Mouse (Mus musculus) ES-E14 (cell line): ENCODE data around the gene Fbxo46. TPM values are rescaled to one million over a fixed set of nuclear protein-coding genes. Genes with fewer than 3 reads are reported as not detected.
A peak's percentile ranks its signal among the peaks of the same experiment; 100 is the strongest.

Source experiments
- DNase-seq: peaks from one replicate; pipeline ENCODE4 v3.0.0-alpha.2; 2013; ENCODE audit warnings: low read depth, low spot score
- H3K27ac ChIP-seq: 2 replicates; pipeline ENCODE4 v1.5.1; 2012; ENCODE audit warnings: low read depth, mild to moderate bottlenecking, low read length, moderate library complexity, mixed read lengths; ENCODE audit not compliant: poor library complexity, insufficient read depth, severe bottlenecking
- H3K36me3 ChIP-seq: 2 replicates; pipeline ENCODE4 v1.6.1; 2012; ENCODE audit warnings: mild to moderate bottlenecking, low read length, moderate library complexity, mixed read lengths; ENCODE audit not compliant: control insufficient read depth, poor library complexity, insufficient read depth, severe bottlenecking
- H3K4me1 ChIP-seq, 2 experiments: fragments of 150-350 bp in 1 of 2; sonication (generic) in 1 of 2; 2 replicates each; pipeline ENCODE4 v1.6.1; 2012; ENCODE audit warnings: low read length in 2 of 2, mild to moderate bottlenecking in 1 of 2, mixed read lengths in 1 of 2; ENCODE audit not compliant: control insufficient read depth in 2 of 2, insufficient read depth in 2 of 2, poor library complexity in 1 of 2
- H3K4me3 ChIP-seq, 2 experiments: fragments of 150-350 bp in 1 of 2; sonication (generic) in 1 of 2; 2 replicates each; pipeline ENCODE4 v1.5.1; 2012; ENCODE audit warnings: low read length in 2 of 2, low read depth in 1 of 2, mild to moderate bottlenecking in 1 of 2, mixed read lengths in 1 of 2; ENCODE audit not compliant: insufficient read depth in 1 of 2, poor library complexity in 1 of 2, severe bottlenecking in 1 of 2
- H3K9ac ChIP-seq: 2 replicates; pipeline ENCODE4 v1.6.1; 2012; ENCODE audit warnings: low read depth, mild to moderate bottlenecking, low read length, mixed read lengths; ENCODE audit not compliant: poor library complexity, insufficient read depth, severe bottlenecking
- H3K9me3 ChIP-seq: fragments of 150-350 bp; sonication (generic); 2 replicates; pipeline ENCODE4 v1.6.1; 2012; ENCODE audit warnings: low read depth, mild to moderate bottlenecking, low read length; ENCODE audit not compliant: control insufficient read depth, insufficient read depth
- CHD2 ChIP-seq: IDR thresholded peaks from 2 replicates; pipeline ENCODE4 v1.6.1; 2014; ENCODE audit warnings: mild to moderate bottlenecking, low read depth, low read length, inconsistent platforms
- HCFC1 ChIP-seq: IDR thresholded peaks from 2 replicates; pipeline ENCODE4 v1.6.1; 2012; ENCODE audit warnings: low read length, inconsistent platforms, borderline replicate concordance; ENCODE audit not compliant: insufficient read depth
- MAFK ChIP-seq: IDR thresholded peaks from 2 replicates; pipeline ENCODE4 v1.6.1; 2014; ENCODE audit warnings: mild to moderate bottlenecking, low read depth, low read length, inconsistent platforms; ENCODE audit not compliant: insufficient read depth
- ZC3H11A ChIP-seq: IDR thresholded peaks from 2 replicates; pipeline ENCODE4 v1.6.1; 2012; ENCODE audit warnings: low read depth, mild to moderate bottlenecking, inconsistent platforms, low read length, borderline replicate concordance
- ZNF384 ChIP-seq: IDR thresholded peaks from 2 replicates; pipeline ENCODE4 v1.6.1; 2012; ENCODE audit warnings: low read depth, low read length, inconsistent platforms
- in situ Hi-C, 2 experiments: fragments of 600-800 bp; cut with MboI; formaldehyde crosslinking; loops; one replicate each; pipeline ENCODE4 v1.15.1; 2025; ENCODE audit warnings: low sequenced_read_pairs in 2 of 2, inconsistent platforms in 1 of 2; ENCODE audit not compliant: unreplicated experiment in 2 of 2
- total RNA-seq: library from RNA; depleted of rRNA; stranded (reverse); fragments of 300-350 nt; gene quantifications from 2 replicates; pipeline ENCODE4 v1.2.3, GENCODE M21; 2012

Fbxo46 gene
- total RNA-seq, 1 experiment = 19.5 TPM

DNA sequence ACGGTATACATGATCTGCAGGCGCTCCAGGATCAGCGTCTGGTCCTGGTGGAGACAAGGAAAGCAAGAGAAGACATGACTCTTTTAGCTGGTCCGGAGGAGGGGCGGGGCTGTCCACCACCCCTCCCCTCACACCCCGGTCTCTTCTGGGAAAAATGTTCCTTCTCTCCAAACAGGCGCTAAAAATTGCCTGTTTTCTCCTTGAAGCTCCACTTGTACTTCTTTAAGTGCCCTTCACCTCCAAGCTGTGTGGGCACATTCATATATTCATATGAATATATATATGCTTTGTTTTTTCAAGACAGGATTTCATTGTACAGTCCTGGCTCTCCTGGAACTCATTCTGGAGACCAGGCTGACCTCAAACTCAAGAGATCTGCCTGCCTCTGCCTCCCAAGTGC is 43.3 kb downstream of the Fbxo46 start:
- H3K4me1 ChIP-seq = peaks cover 2 to 17% of the 10 kb centered on the region in 2 experiments; a peak in 3 of 4 replicates
- no peak overlapping the region for H3K9ac ChIP-seq
- in situ Hi-C loops = no loop called here
- no peak overlapping the region for H3K4me3 ChIP-seq
- no peak overlapping the region for H3K27ac ChIP-seq
- DNase-seq = no peak
- no peaks in the 10 kb centered on the region for H3K9me3 ChIP-seq
- TF ChIP-seq CHD2 = no peak
- TF ChIP-seq HCFC1 = no peak
- no peak for TF ChIP-seq ZNF384
- no peaks in the 10 kb centered on the region for H3K36me3 ChIP-seq

- peaks cover 2 to 17% of the 10 kb centered on the region in 2 experiments; a peak in 2 of 4 replicates for H3K4me1 ChIP-seq
- no peak for TF ChIP-seq ZC3H11A
- TF ChIP-seq MAFK = no peak
- no peak overlapping the region for H3K27ac ChIP-seq
- H3K9me3 ChIP-seq = no peaks in the 10 kb centered on the region
- H3K9ac ChIP-seq = no peak overlapping the region
- DNase-seq = no peak
- H3K36me3 ChIP-seq = no peaks in the 10 kb centered on the region
- in situ Hi-C loops = no loop called here
- H3K4me3 ChIP-seq = peak overlapping the region in 1 of 2 experiments; percentile 41; a peak in 1 of 4 replicates
These were observed 44.1 kb downstream of the Fbxo46 start for GRCm38 (mm10) chr7:19163752-19164151.

GRCm38 (mm10) chr7:19164189-19164588 is 44.5 kb downstream of the Fbxo46 start:
- in situ Hi-C loops = no loop called here
- H3K9ac ChIP-seq = no peak overlapping the region
- H3K4me3 ChIP-seq = peak overlapping the region in 1 of 2 experiments; percentile 41; a peak in 2 of 4 replicates
- TF ChIP-seq ZNF384 (no peak), MAFK (no peak), ZC3H11A (no peak), CHD2 (no peak), HCFC1 (no peak)
- DNase-seq = peak; percentile 92
- H3K9me3 ChIP-seq = no peaks in the 10 kb centered on the region
- H3K36me3 ChIP-seq = no peaks in the 10 kb centered on the region
- no peak overlapping the region for H3K27ac ChIP-seq
- peaks cover 2 to 17% of the 10 kb centered on the region in 2 experiments; a peak in 2 of 4 replicates for H3K4me1 ChIP-seq

DNA sequence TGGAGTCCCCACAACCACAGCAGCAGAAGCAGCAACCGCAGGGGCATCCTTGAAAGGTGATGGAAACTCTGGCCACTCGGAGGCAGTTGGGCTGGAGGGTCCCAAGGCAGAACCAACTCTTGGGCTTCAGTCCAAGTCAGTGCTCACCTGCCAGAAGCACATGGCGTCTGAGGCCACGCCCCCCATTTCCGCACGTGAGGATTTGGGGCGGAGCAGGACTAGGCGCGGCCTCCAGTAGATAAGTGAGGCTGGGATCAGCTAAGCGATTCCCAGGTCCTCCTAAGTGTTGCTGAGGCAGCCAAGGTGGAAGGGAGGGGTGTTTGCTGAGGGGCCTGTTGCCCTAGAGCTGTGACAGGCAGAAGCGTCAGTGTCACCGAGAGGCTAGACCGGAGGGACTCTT is 45.3 kb downstream of the Fbxo46 start:
- TF ChIP-seq HCFC1 = no peak
- TF ChIP-seq ZNF384 = no peak
- no peak for TF ChIP-seq CHD2
- TF ChIP-seq MAFK = no peak
- H3K9ac ChIP-seq = no peak overlapping the region
- peak overlapping the region in 1 of 2 experiments; percentile 2; a peak in 1 of 4 replicates for H3K4me3 ChIP-seq
- in situ Hi-C loops = no loop called here
- peaks cover 2 to 11% of the 10 kb centered on the region in 2 experiments; a peak in 2 of 4 replicates for H3K4me1 ChIP-seq
- no peaks in the 10 kb centered on the region for H3K9me3 ChIP-seq
- H3K27ac ChIP-seq = no peak overlapping the region
- DNase-seq = peak; percentile 67
- H3K36me3 ChIP-seq = no peaks in the 10 kb centered on the region

DNA sequence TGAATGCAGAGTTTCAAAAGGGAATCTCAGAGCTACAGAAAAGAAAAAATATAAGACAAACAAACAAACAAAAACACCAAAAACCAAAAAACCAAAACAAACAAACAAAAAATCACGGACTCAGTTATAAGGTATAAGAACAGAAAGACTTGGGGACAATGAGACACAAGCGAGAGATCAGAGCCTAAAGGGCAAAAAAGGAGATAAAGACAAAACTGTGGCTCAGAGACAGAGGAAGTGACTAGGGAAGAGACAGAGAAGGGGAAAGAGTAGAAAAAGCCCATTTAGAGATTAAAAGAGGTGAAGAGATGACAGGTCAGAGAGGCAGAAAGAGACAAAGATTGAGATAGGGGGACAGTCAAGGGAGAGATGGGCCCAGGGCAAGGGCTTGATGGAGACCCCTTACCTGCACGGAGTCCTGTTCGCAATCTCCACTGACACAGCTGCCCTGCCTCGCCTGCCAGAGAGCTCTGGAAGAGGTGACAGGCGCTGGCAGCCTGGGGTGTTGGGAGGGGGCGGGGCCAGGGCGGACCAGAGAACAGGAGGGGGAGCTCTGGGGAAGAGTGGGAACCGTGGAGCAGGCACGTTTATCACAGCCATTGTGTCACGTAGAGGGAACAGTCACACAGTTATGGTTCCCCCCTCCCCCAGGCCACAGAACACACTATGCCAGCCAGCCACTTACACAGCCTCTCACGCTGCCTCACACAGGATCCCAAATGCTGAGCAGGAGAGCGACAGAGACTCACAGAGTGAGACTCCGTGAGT is 46.2 kb downstream of the Fbxo46 start, which contains the start of gene Gipr:
TSS of gene Gipr (minus strand) at position 472 of the 768 bp plus-strand sequence.
- TF ChIP-seq CHD2 = no peak
- TF ChIP-seq HCFC1 = no peak
- no peak for TF ChIP-seq ZNF384
- no peak for TF ChIP-seq ZC3H11A
- TF ChIP-seq MAFK = no peak
- in situ Hi-C loops = no loop called here
- Histone ChIP-seq H3K4me1 (peaks cover 2 to 11% of the 10 kb centered on the region in 2 experiments; a peak in 2 of 4 replicates), H3K9ac (no peak within 1 kb of the TSS), H3K4me3 (peak within 1 kb of the TSS in 1 of 2 experiments; percentile 2; a peak in 1 of 4 replicates), H3K9me3 (no peaks in the 10 kb centered on the region), H3K36me3 (no peaks in the 10 kb centered on the region), H3K27ac (no peak within 1 kb of the TSS)
- DNase-seq = no peak
